Mouse (Mus musculus) mammary gland, adult 2 months (tissue): Measurements from ENCODE around the gene Kdm5c. TPM values are rescaled to one million over a fixed set of nuclear protein-coding genes. Genes with fewer than 3 reads are reported as not detected.

Experiments
- polyA plus RNA-seq: library from polyadenylated mRNA; depleted of rRNA; stranded (reverse); fragments of >200 nt; gene quantifications from 2 replicates; pipeline ENCODE4 v1.2.3, GENCODE M21; 2012; ENCODE audit warnings: low replicate concordance; rRNA removed

Kdm5c gene
- 44.1 and 60.3 TPM in 2 replicates for polyA plus RNA-seq

GRCm38 (mm10) chrX:152232781-152233763 lies at the start of gene Kdm5c:
Gene Kdm5c, plus strand, starts transcription at chrX:152233020.

Other genes with a start within 250 kb of the Kdm5c start
- gene Hsd17b10, start 231.2 kb upstream of the Kdm5c start, polyA plus RNA-seq, result 70.6 and 119 TPM in 2 replicates
- 0.24 and 0.32 TPM in 2 replicates for gene Ribc1, start 216.7 kb upstream of the Kdm5c start, polyA plus RNA-seq
- 15.2 and 31.6 TPM in 2 replicates for gene Smc1a, start 216.6 kb upstream of the Kdm5c start, polyA plus RNA-seq
- 18.2 and 26.9 TPM in 2 replicates for gene Iqsec2, start 88.8 kb upstream of the Kdm5c start, polyA plus RNA-seq
- 5.7 and 7.4 TPM in 2 replicates for gene Kantr, start 94.5 kb downstream of the Kdm5c start, polyA plus RNA-seq
- gene Tspyl2, start 109.4 kb downstream of the Kdm5c start, polyA plus RNA-seq, result 31.4 and 41.6 TPM in 2 replicates
- 2.6 and 2.7 TPM in 2 replicates for gene Gpr173, start 135.7 kb downstream of the Kdm5c start, polyA plus RNA-seq